Mouse (Mus musculus): ENCODE data around the gene Tns1.

DNA sequence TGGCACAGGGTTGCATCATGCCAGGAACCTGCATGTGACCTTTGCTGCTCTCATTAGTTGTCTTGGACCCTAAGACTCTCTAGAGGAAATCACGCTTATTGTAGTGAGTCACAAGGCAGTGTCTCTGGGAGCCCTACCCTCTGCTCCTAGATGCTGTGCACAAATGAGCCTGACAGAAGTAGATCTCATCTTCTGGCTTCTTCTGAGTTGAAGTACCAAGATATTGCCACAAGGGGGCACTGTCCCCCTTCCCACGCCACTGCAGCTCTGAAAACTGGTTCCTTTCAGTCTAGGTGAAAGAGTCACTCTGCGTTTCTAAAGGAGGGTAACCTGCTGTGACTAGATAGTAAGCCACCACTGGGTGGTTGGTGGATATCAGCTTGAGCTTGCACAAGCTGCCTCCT, 222.8 kb downstream of the Tns1 start:
- TF ChIP-seq CTCF (IDR thresholded peaks at IDR 0.05; ENCODE audit: borderline replicate concordance, control insufficient read depth, extremely low read depth, insufficient read depth, low read length, poor library complexity) = no peak
- TF ChIP-seq POLR2A (IDR thresholded peaks at IDR 0.05; ENCODE audit: control insufficient read depth, extremely low read depth, insufficient read depth, low read length, poor library complexity) = no peak
